Mouse (Mus musculus): ENCODE results near the gene Gm21750. TPM values are rescaled to one million over a fixed set of nuclear protein-coding genes. Genes with fewer than 3 reads are reported as not detected.

The Gm21750 gene
- polyA plus RNA-seq, 1 experiment from 2014 or later: not detected

DNA sequence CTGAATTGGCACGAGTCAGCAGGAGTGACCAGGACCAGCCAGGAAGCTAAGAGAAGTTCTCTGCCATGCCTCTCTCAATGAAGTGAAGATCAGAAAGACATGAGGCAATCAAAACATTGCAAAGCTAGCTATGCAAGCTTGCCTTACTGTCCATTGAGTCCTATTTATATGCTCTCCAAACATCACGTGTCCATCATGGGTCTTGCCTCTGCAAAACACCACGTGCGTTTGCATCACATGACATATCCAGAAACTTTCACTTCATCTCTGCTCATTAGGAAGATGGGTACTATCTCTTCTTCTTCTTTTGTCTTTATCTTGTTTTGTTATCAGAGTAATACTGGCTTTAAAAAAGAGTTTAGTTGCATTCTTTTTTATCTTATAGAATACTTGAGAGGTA is 10.8 kb upstream of the Gm21750 start:
- no peaks in the 10 kb centered on the region for H3K36me3 ChIP-seq (ENCODE audit: control insufficient read depth, insufficient read depth)
- no peak for ATAC-seq (ENCODE audit: low read depth)
- no peaks in the 10 kb centered on the region for H3K4me1 ChIP-seq (ENCODE audit: control insufficient read depth, low read depth, low read length)
- no peak overlapping the region for H3K27ac ChIP-seq (ENCODE audit: low read length)
- H3K4me2 ChIP-seq (ENCODE audit: low read depth, low read length): no peak overlapping the region
- H3K27me3 ChIP-seq (ENCODE audit: control insufficient read depth, insufficient read depth, low read depth, low read length): no peaks in the 10 kb centered on the region
- H3K4me3 ChIP-seq (ENCODE audit: low read depth, low read length): no peak overlapping the region
- no peak overlapping the region for H3K9ac ChIP-seq (ENCODE audit: low read depth, low read length)
- H3K9me3 ChIP-seq (replicated peaks; ENCODE audit: control insufficient read depth, low read length): no peaks in the 10 kb centered on the region
- WGBS (ENCODE audit: insufficient replicate concordance): 70% methylated on average over 4 of the region's 4 CpGs

DNA sequence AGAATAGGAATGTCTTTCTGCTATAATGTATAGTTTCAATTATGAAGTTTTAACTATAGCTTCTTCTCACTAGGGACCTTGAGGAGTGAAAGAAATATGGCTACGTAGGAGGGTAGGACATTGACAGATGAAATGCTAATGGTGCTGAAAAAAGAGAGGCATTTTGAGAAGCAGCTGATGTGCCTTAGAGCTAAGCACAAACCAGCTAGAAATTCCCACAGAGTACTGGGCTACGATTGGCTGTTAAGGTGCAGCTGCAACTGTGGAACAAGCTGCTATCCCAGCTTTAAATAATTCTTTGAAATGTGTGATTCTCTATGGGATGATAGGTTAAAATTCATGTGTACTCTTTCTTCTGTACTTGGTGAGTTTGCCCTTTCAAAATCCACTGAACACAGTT is 9.1 kb downstream of the Gm21750 start:
- H3K9ac ChIP-seq (ENCODE audit: low read depth, low read length): no peak overlapping the region
- 62% methylated on average over 2 of the region's 2 CpGs for WGBS (ENCODE audit: insufficient replicate concordance)
- H3K36me3 ChIP-seq (ENCODE audit: control insufficient read depth, insufficient read depth): no peaks in the 10 kb centered on the region
- no peak overlapping the region for H3K4me3 ChIP-seq (ENCODE audit: low read depth, low read length)
- no peak overlapping the region for H3K4me2 ChIP-seq (ENCODE audit: low read depth, low read length)
- H3K27ac ChIP-seq (ENCODE audit: low read length): no peak overlapping the region
- H3K9me3 ChIP-seq (replicated peaks; ENCODE audit: control insufficient read depth, low read length): no peaks in the 10 kb centered on the region
- ATAC-seq (ENCODE audit: low read depth): no peak
- no peaks in the 10 kb centered on the region for H3K4me1 ChIP-seq (ENCODE audit: control insufficient read depth, low read depth, low read length)
- no peaks in the 10 kb centered on the region for H3K27me3 ChIP-seq (ENCODE audit: control insufficient read depth, insufficient read depth, low read depth, low read length)

DNA sequence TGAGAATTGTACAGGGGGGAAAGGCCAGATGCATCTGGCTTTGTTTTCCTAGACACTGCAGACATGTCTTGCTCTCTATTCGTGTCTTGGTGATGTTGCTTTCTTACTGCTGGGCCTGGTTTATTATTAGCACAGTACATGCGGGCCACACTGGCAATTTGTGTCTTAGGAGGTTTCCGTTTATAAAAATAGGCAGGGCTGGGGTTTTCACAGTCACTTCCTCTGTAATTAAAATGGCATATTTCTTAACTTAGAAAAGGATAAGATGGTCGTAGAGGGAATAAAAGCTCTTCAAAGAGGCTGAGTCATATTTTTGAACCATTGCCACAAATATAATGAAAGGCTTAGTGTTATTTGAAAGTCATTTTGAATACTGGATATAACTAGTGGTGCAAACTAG is 26.7 kb downstream of the Gm21750 start:
- Histone ChIP-seq H3K4me1 (ENCODE audit: control insufficient read depth, low read depth, low read length) (no peaks in the 10 kb centered on the region), H3K27me3 (ENCODE audit: control insufficient read depth, insufficient read depth, low read depth, low read length) (no peaks in the 10 kb centered on the region), H3K36me3 (ENCODE audit: control insufficient read depth, insufficient read depth) (no peaks in the 10 kb centered on the region), H3K9me3 (replicated peaks; ENCODE audit: control insufficient read depth, low read length) (no peaks in the 10 kb centered on the region), H3K27ac (ENCODE audit: low read length) (no peak overlapping the region), H3K9ac (ENCODE audit: low read depth, low read length) (no peak overlapping the region), H3K4me2 (ENCODE audit: low read depth, low read length) (no peak overlapping the region), H3K4me3 (ENCODE audit: low read depth, low read length) (no peak overlapping the region)
- 15% methylated on average over 4 of the region's 4 CpGs for WGBS (ENCODE audit: insufficient replicate concordance)
- no peak for ATAC-seq (ENCODE audit: low read depth)

DNA sequence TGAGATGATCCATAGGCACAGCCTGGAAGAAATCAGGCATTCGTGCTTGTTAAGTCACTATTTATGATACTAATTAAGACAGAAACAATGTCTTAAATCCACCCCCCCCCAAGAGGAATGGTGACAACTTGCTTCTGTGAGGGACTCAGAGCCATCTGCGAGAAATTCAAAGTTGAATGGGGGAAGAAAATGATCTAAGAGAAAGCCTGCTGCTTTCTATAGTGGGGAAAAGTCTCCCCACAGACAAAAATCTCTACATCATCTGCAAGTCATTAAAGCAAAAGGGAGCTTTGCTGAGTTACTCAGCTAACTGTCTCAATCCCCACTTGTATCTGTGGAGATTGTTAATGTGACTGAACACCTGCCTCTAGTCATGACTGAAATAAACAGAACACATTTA is 27.4 kb downstream of the Gm21750 start:
- no peaks in the 10 kb centered on the region for H3K36me3 ChIP-seq (ENCODE audit: control insufficient read depth, insufficient read depth)
- H3K9me3 ChIP-seq (replicated peaks; ENCODE audit: control insufficient read depth, low read length): no peaks in the 10 kb centered on the region
- no peak for ATAC-seq (ENCODE audit: low read depth)

DNA sequence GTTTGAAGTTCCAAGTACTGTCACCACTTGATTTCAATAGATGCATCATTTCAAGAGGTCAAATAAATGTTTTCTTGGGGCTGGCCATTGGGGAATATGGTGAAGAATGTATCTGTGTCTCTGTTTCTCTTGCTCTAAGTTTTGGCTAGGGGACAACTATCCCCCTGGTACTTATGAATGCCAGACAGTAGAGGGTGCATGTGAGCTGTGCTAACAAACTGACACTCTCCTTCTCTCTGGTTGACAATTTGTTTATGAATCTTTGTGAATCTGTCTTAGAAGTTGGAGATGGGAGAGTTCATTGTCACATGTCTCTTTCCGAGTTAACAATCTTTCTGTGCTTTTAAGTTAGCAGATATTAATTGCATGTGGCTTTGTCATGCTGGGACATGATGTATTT is 39.2 kb downstream of the Gm21750 start:
- no peak overlapping the region for H3K4me3 ChIP-seq (ENCODE audit: low read depth, low read length)
- H3K9me3 ChIP-seq (replicated peaks; ENCODE audit: control insufficient read depth, low read length): no peaks in the 10 kb centered on the region
- no peak overlapping the region for H3K27ac ChIP-seq (ENCODE audit: low read length)
- 31% methylated on average over 1 of the region's 1 CpGs for WGBS (ENCODE audit: insufficient replicate concordance)
- no peaks in the 10 kb centered on the region for H3K27me3 ChIP-seq (ENCODE audit: control insufficient read depth, insufficient read depth, low read depth, low read length)
- no peak overlapping the region for H3K4me2 ChIP-seq (ENCODE audit: low read depth, low read length)
- no peak overlapping the region for H3K9ac ChIP-seq (ENCODE audit: low read depth, low read length)
- no peak for ATAC-seq (ENCODE audit: low read depth)
- no peaks in the 10 kb centered on the region for H3K4me1 ChIP-seq (ENCODE audit: control insufficient read depth, low read depth, low read length)
- H3K36me3 ChIP-seq (ENCODE audit: control insufficient read depth, insufficient read depth): no peaks in the 10 kb centered on the region

More for the DNA sequence above, 27.4 kb downstream of the Gm21750 start:
- H3K27me3 ChIP-seq (ENCODE audit: control insufficient read depth, insufficient read depth, low read depth, low read length): no peaks in the 10 kb centered on the region
- no peak overlapping the region for H3K4me3 ChIP-seq (ENCODE audit: low read depth, low read length)
- no peak overlapping the region for H3K27ac ChIP-seq (ENCODE audit: low read length)
- H3K4me1 ChIP-seq (ENCODE audit: control insufficient read depth, low read depth, low read length): no peaks in the 10 kb centered on the region
- H3K9ac ChIP-seq (ENCODE audit: low read depth, low read length): no peak overlapping the region
- 44% methylated on average over 2 of the region's 2 CpGs for WGBS (ENCODE audit: insufficient replicate concordance)
- H3K4me2 ChIP-seq (ENCODE audit: low read depth, low read length): no peak overlapping the region

DNA sequence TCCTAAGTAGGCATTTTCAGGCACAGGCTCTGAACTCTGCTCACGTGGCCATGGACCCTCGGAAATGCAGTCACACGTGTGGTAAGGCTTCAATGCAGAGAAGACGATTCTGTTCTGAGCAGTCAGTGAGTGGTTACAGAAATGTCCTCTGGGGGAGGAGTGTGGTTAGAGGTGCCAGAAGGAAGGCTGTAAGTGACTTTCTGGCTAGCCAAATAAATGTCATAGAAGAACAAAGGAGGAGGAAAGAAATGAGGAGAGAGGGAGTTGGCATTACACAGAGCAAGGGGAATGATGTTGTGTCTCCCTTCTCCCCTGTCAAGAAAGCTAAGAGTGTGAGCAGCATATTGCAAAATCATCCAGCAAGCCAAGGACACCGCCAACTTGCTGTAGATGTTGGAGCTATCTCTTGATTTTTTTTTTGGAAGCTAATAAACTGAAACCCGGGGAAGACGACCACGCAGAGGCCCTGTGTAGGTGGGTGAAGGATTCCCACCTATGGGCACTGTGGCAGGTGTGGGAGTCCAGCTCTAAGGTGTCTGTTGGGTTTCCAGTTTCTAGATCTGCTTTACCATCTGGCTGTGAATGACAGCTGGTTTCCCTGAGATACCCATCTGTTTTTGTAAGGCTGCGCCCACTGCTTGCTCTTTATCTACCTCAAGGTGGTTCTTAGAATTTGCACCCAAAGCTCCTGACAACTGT is 48.5 kb downstream of the Gm21750 start:
- no peaks in the 10 kb centered on the region for H3K36me3 ChIP-seq (ENCODE audit: control insufficient read depth, insufficient read depth)
- H3K4me2 ChIP-seq (ENCODE audit: low read depth, low read length): no peak overlapping the region
- WGBS (ENCODE audit: insufficient replicate concordance): 66% methylated on average over 9 of the region's 9 CpGs
- no peak overlapping the region for H3K9ac ChIP-seq (ENCODE audit: low read depth, low read length)
- H3K27me3 ChIP-seq (ENCODE audit: control insufficient read depth, insufficient read depth, low read depth, low read length): no peaks in the 10 kb centered on the region
- no peaks in the 10 kb centered on the region for H3K4me1 ChIP-seq (ENCODE audit: control insufficient read depth, low read depth, low read length)
- no peak overlapping the region for H3K27ac ChIP-seq (ENCODE audit: low read length)
- H3K9me3 ChIP-seq (replicated peaks; ENCODE audit: control insufficient read depth, low read length): no peaks in the 10 kb centered on the region
- no peak for ATAC-seq (ENCODE audit: low read depth)
- no peak overlapping the region for H3K4me3 ChIP-seq (ENCODE audit: low read depth, low read length)

Other genes with a start within 250 kb of the Gm21750 start
- 24.4 and 26.5 TPM in 2 replicates for gene Med4, start 151.2 kb upstream of the Gm21750 start, polyA plus RNA-seq (2015; fragmentation: Nextera tagmentation; extraction: Ambion mirVana)
- 46.9 and 49.9 TPM in 2 replicates for gene Sucla2, start 135.9 kb upstream of the Gm21750 start, polyA plus RNA-seq (2015; fragmentation: Nextera tagmentation; extraction: Ambion mirVana)
- 2.4 and 2.5 TPM in 2 replicates for gene Nudt15, start 113.0 kb upstream of the Gm21750 start, polyA plus RNA-seq (2015; fragmentation: Nextera tagmentation; extraction: Ambion mirVana)